Mouse (Mus musculus): ENCODE results near the gene Dedd.

DNA sequence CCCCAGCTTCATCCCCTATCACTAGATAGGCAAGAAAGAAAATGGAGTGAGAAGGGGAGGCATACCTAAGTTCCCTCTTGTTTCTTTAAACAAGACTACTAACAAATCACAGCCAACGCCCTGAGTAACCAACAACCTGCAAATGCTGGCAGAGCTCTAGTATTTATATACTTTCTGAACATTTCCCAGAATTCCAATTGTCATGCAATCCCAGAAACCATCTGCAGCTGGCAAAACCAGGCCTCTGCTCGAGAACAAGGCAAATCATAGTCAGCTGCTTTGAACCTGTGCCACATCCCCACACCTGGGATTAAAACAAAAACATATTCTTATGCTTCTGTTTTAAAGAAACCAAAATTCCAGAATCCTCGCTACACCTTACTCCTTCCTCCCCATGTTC lies 35.6 kb upstream of the Dedd start:
- no peak for TF ChIP-seq CTCF (IDR thresholded peaks at IDR 0.05; ENCODE audit: low read depth)
- no peak for TF ChIP-seq EP300 (optimal IDR thresholded peaks at IDR 0.05)
